In genomic region chr12:8472591-8473358, GRCm38 (mm10) we compare ENCODE assay signal across 8 mouse cellular contexts. TPM values are rescaled to one million over a fixed set of nuclear protein-coding genes. Genes with fewer than 3 reads are reported as not detected.
DNase-seq lines count a peak whose midpoint lies in the region; ATAC-seq and TF ChIP-seq lines count a peak whose summit lies in the region.
"Had no signal": no experiment of that assay in that cellular context is flagged by ENCODE, and none has a peak within 500 bp of the region (broad histone marks: within the 10 kb centered on the region; RNA-seq: fewer than 3 reads in every experiment).

No protein-coding gene starts in this region.

- TF ChIP-seq CTCF in kidney, adult 2 months (conservative IDR thresholded peaks at IDR 0.05; ENCODE audit: insufficient read depth, insufficient read length, low read depth, low read length) = no peak
- TF ChIP-seq CTCF in forebrain, postnatal 0 days (IDR thresholded peaks at IDR 0.05; ENCODE audit: low read depth) = no peak

- H3K4me1 ChIP-seq in kidney, adult 2 months (ENCODE audit: control insufficient read depth, insufficient read depth, low read length) = no peaks in the 10 kb centered on the region
- peaks cover 5% of the 10 kb centered on the region; the same call in 1 of the 2 replicates for H3K4me1 ChIP-seq in neural tube, embryonic 14.5 days (ENCODE audit: control insufficient read depth, insufficient read depth, low read length)
- no peaks in the 10 kb centered on the region for H3K4me1 ChIP-seq in forebrain, postnatal 0 days (ENCODE audit: insufficient read depth)
- H3K4me1 ChIP-seq in stomach, embryonic 15.5 days = peaks cover 11% of the 10 kb centered on the region; the same call in 1 of the 2 replicates

- no peaks in the 10 kb centered on the region for H3K36me3 ChIP-seq in kidney, adult 2 months (ENCODE audit: control insufficient read depth, insufficient read depth, low read length)
- no peaks in the 10 kb centered on the region for H3K36me3 ChIP-seq in neural tube, embryonic 14.5 days (ENCODE audit: control insufficient read depth, insufficient read depth, low read length)
- no peaks in the 10 kb centered on the region for H3K36me3 ChIP-seq in forebrain, postnatal 0 days (ENCODE audit: insufficient read depth)
- no peaks in the 10 kb centered on the region for H3K36me3 ChIP-seq in stomach, embryonic 15.5 days
- H3K36me3 ChIP-seq: embryonic facial prominence, embryonic 13.5 days had no signal

- H3K9me3 ChIP-seq in neural tube, embryonic 14.5 days (ENCODE audit: control insufficient read depth, low read length) = no peaks in the 10 kb centered on the region
- no peaks in the 10 kb centered on the region for H3K9me3 ChIP-seq in forebrain, postnatal 0 days (ENCODE audit: low read length)
- H3K9me3 ChIP-seq in stomach, embryonic 15.5 days = no peaks in the 10 kb centered on the region
- H3K9me3 ChIP-seq: embryonic facial prominence, embryonic 13.5 days had no signal

- no peak overlapping the region for H3K4me2 ChIP-seq in neural tube, embryonic 14.5 days (ENCODE audit: low read depth, low read length)
- no peak overlapping the region for H3K4me2 ChIP-seq in forebrain, postnatal 0 days (ENCODE audit: low read depth)
- no peak overlapping the region for H3K4me2 ChIP-seq in stomach, embryonic 15.5 days
- H3K4me2 ChIP-seq: embryonic facial prominence, embryonic 13.5 days had no signal

- DNase-seq in kidney, postnatal 10 days = peak; percentile 47
- no peak for DNase-seq in kidney, adult 2 months
- no peak for DNase-seq in neural tube, embryonic 10.5 days (ENCODE audit: extremely low spot score, low spot score)
- DNase-seq in forebrain, postnatal 0 days = peak; percentile 76

- no peak overlapping the region for H3K27ac ChIP-seq in kidney, adult 2 months (ENCODE audit: insufficient read depth, low read depth, low read length)
- no peak overlapping the region for H3K27ac ChIP-seq in neural tube, embryonic 14.5 days (ENCODE audit: low read depth, low read length)
- no peak overlapping the region for H3K27ac ChIP-seq in forebrain, postnatal 0 days (ENCODE audit: low read depth, low read length)
- H3K27ac ChIP-seq in stomach, embryonic 15.5 days = peak overlapping the region; percentile 31; the same call in 1 of the 2 replicates
- H3K27ac ChIP-seq: embryonic facial prominence, embryonic 13.5 days had no signal

- H3K4me3 ChIP-seq in kidney, adult 2 months (ENCODE audit: insufficient read depth, low read depth, low read length) = no peak overlapping the region
- H3K4me3 ChIP-seq in neural tube, embryonic 14.5 days (ENCODE audit: low read depth, low read length) = no peak overlapping the region
- H3K4me3 ChIP-seq in forebrain, postnatal 0 days (ENCODE audit: low read depth, low read length) = no peak overlapping the region
- no peak overlapping the region for H3K4me3 ChIP-seq in stomach, embryonic 15.5 days (replicated peaks)
- H3K4me3 ChIP-seq: embryonic facial prominence, embryonic 13.5 days had no signal

- no peak overlapping the region for H3K9ac ChIP-seq in neural tube, embryonic 14.5 days (replicated peaks; ENCODE audit: low read depth, low read length)
- H3K9ac ChIP-seq in forebrain, postnatal 0 days = no peak overlapping the region
- H3K9ac ChIP-seq in stomach, embryonic 15.5 days = no peak overlapping the region
- H3K9ac ChIP-seq: embryonic facial prominence, embryonic 13.5 days had no signal

- 71% methylated on average over 7 of the region's 7 CpGs for WGBS in kidney, adult 2 months
- 78% methylated on average over 7 of the region's 7 CpGs for WGBS in neural tube, embryonic 14.5 days
- WGBS in forebrain, postnatal 0 days = 55% methylated on average over 7 of the region's 7 CpGs
- WGBS in stomach, embryonic 15.5 days = 53% methylated on average over 7 of the region's 7 CpGs

- peak; percentile 39; the same call in 1 of the 2 replicates for ATAC-seq in neural tube, embryonic 14.5 days (ENCODE audit: low read depth)
- ATAC-seq in forebrain, postnatal 0 days = peak; percentile 89
- ATAC-seq in stomach, embryonic 15.5 days (ENCODE audit: insufficient read depth, low FRiP score, low read depth) = no peak
- ATAC-seq in erythroblast, adult 5-6 weeks (replicated peaks; ENCODE audit: low FRiP score, poor library complexity, severe bottlenecking) = no peak

- no peaks in the 10 kb centered on the region for H3K27me3 ChIP-seq in kidney, adult 2 months (replicated peaks; ENCODE audit: control insufficient read depth, insufficient read depth, low read length)
- no peaks in the 10 kb centered on the region for H3K27me3 ChIP-seq in neural tube, embryonic 14.5 days (ENCODE audit: control insufficient read depth, insufficient read depth, low read length)
- H3K27me3 ChIP-seq in forebrain, postnatal 0 days (ENCODE audit: insufficient read depth, low read length) = no peaks in the 10 kb centered on the region
- no peaks in the 10 kb centered on the region for H3K27me3 ChIP-seq in stomach, embryonic 15.5 days (replicated peaks)
- H3K27me3 ChIP-seq: embryonic facial prominence, embryonic 13.5 days had no signal

- no peak for TF ChIP-seq POLR2A in kidney, adult 2 months (IDR thresholded peaks at IDR 0.05; ENCODE audit: low read depth, low read length)

RNA-seq across cellular contexts. Expression of gene Rhob, which starts 27.0 kb away (rescaled TPM):
- polyA plus RNA-seq in kidney, adult 2 months (2012; rRNA removed) = 128 and 145 TPM in 2 replicates
- 109 and 116 TPM in 2 replicates for polyA plus RNA-seq in neural tube, embryonic 14.5 days (2014; fragmentation: Nextera tagmentation; extraction: Ambion mirVana)
- total RNA-seq in forebrain, postnatal 0 days (2014; rRNA removed) = 278 and 289 TPM in 2 replicates
- polyA plus RNA-seq in forebrain, postnatal 0 days (2015; fragmentation: Nextera tagmentation; extraction: Ambion mirVana) = 69.9 and 78.9 TPM in 2 replicates
- 41.5 and 43.8 TPM in 2 replicates for polyA plus RNA-seq in stomach, embryonic 15.5 days (2015; fragmentation: Nextera tagmentation; extraction: Ambion mirVana)
- 27.4 and 31.9 TPM in 2 replicates for total RNA-seq in erythroblast, adult 5-6 weeks (2015; ENCODE audit: low replicate concordance)
- total RNA-seq in erythroblast, adult 5-6 weeks (2017; ENCODE audit: low replicate concordance) = 8.9 and 9.7 TPM in 2 replicates

Comparison
In these comparisons a context has a peak if more than half of its experiments do, and no peak if none do; other contexts are left out.
1. DNase-seq: peak in kidney, postnatal 10 days (single experiment) and forebrain, postnatal 0 days (single experiment); none in kidney, adult 2 months (single experiment) and neural tube, embryonic 10.5 days (single experiment).
2. ATAC-seq: peak in neural tube, embryonic 14.5 days (single experiment) and forebrain, postnatal 0 days (single experiment); none in stomach, embryonic 15.5 days (single experiment) and erythroblast, adult 5-6 weeks (single experiment).